Mouse (Mus musculus) heart, adult 2 months (tissue): ENCODE measurements around the gene Prss32.

ENCODE experiments used
- CTCF ChIP-seq: fragments of 200-600 bp; IDR thresholded peaks from 2 replicates; pipeline ENCODE4 v1.8.1; 2022; ENCODE audit warnings: antibody characterized with exemption, mild to moderate bottlenecking, moderate library complexity
- EP300 ChIP-seq: fragments of 200-500 bp; IDR thresholded peaks from 2 replicates; pipeline ENCODE4 v1.6.1; 2011; ENCODE audit warnings: low read depth, low read length, control low read depth; ENCODE audit not compliant: insufficient read depth
- POLR2A ChIP-seq: fragments of 200-500 bp; IDR thresholded peaks from 2 replicates; pipeline ENCODE4 v1.6.1; 2011; ENCODE audit warnings: mild to moderate bottlenecking, low read depth, low read length, control low read depth; ENCODE audit not compliant: insufficient read depth

DNA sequence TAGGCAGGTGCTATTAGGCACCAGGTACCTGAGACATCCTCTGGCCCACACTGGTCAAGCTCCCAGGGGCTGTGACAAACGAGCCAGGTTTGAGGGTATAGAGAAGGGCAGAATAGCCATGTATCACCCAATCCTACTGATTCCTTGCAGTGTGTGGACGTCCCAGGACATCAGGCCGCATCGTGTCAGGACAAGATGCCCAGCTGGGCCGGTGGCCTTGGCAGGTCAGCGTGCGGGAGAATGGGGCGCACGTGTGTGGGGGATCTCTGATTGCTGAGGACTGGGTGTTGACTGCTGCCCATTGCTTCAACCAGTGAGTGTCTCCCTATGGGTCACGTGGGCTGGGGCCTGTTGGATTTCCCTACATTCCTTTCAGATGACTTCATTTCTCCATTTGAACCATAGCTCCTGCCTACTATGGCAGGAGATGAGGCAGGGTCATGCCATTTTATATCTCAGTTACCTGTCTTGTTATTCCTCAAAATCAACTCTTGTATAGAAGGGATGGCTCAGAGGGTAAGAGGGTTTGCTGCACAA is 10.6 kb downstream of the Prss32 start:
- no peak for TF ChIP-seq POLR2A
- TF ChIP-seq CTCF: no peak
- no peak for TF ChIP-seq EP300
